In the genomic region with DNA sequence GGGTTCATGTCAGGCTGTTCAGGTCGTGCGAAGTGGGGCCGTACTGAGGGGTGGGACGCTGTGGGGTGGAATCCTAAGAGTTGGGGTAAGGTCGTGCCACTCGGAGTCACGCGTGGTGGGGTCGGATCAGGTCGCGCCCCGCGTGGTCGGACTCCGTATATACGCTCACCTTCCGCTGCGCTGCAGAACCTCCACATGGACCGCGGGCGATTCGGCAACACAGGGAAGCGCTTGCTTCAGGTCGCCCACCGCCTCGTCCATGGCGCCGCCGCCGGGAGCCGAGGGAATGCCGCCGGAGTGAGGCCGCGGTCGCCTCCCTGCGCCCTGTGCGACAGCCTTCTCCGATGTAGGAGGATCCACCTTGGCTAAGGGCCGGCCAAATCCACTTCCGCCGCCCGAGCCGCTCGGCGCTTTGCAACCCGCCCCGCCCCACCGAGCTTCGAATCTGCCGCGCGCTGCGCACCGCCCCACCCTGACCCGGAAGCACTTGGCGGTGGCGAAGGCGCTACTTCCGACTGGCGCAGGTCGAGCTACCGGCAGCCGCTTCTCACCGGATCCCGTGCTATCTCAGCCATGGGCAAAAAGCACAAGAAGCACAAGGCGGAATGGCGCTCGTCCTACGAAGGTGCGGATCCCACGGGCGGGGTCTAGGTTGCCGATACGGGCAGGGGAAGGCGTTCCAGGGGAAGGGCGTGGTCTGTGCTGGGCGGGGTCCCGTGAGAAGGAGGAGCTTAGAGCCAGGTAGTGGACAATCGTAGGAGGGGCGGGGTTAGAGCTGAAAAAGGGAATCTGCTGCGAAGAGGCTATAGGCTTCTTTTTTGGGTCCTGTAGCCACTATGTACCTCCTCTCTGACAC, we compare ENCODE assay signal across 8 mouse cellular contexts. TPM values are rescaled to one million over a fixed set of nuclear protein-coding genes. Genes with fewer than 3 reads are reported as not detected.
DNase-seq lines count a peak whose midpoint lies in the region; ATAC-seq and TF ChIP-seq lines count a peak whose summit lies in the region.

Gene Trip13, minus strand, starts transcription at position 464 of the 856 bp plus-strand sequence.
Gene Brd9, plus strand, starts transcription at position 491 of the 856 bp plus-strand sequence.

- ATAC-seq in forebrain, embryonic 15.5 days (replicated peaks): peak; percentile 97
- ATAC-seq in neutrophil, adult 5-6 weeks (ENCODE audit: extremely low read depth, insufficient number of reproducible peaks, low FRiP score, poor library complexity, severe bottlenecking): peak; percentile 89

- TF ChIP-seq POLR2A in lung, adult 2 months (IDR thresholded peaks at IDR 0.05; ENCODE audit: borderline replicate concordance, extremely low read depth, low read depth, low read length): peak; percentile 71; the same call in 1 of the 2 replicates

- WGBS in forebrain, embryonic 15.5 days: under 1% methylated on average over 82 of the region's 82 CpGs
- under 1% methylated on average over 82 of the region's 82 CpGs for WGBS in lung, adult 2 months

- in situ Hi-C loops in ES-E14 (cut with MboI; ENCODE audit: low sequenced_read_pairs in 2 of 2, unreplicated experiment in 2 of 2): no loop called here

- peaks cover 0 to 10% of the 10 kb centered on the region in 2 experiments; a peak in 2 of 4 replicates for H3K4me1 ChIP-seq in ES-E14 (ENCODE audit: control insufficient read depth in 2 of 2, insufficient read depth in 2 of 2, low read length in 2 of 2, poor library complexity in 1 of 2)
- H3K4me1 ChIP-seq in forebrain, embryonic 15.5 days: peaks cover 14% of the 10 kb centered on the region
- H3K4me1 ChIP-seq in lung, adult 2 months (ENCODE audit: control insufficient read depth, insufficient read depth, low read length): peaks cover 3% of the 10 kb centered on the region; the same call in 1 of the 2 replicates

- intact Hi-C loops in heart, postnatal 25 days (cut with DNase I): no loop called here

- H3K9me3 ChIP-seq in ES-E14 (ENCODE audit: control insufficient read depth, insufficient read depth, low read depth, low read length): no peaks in the 10 kb centered on the region
- no peaks in the 10 kb centered on the region for H3K9me3 ChIP-seq in forebrain, embryonic 15.5 days

- peak within 1 kb of the TSS; percentile 88 for H3K4me2 ChIP-seq in forebrain, embryonic 15.5 days (replicated peaks)

- peak within 1 kb of the TSS; percentile 93 for H3K9ac ChIP-seq in ES-E14 (ENCODE audit: insufficient read depth, low read depth, low read length, poor library complexity, severe bottlenecking)
- H3K9ac ChIP-seq in forebrain, embryonic 15.5 days (replicated peaks): peak within 1 kb of the TSS; percentile 80

- peak; percentile 77 for DNase-seq in ES-E14 (ENCODE audit: low read depth, low spot score)
- peak; percentile 90 for DNase-seq in cerebellum, adult 11-12 months
- DNase-seq in heart, postnatal 25 days (ENCODE audit: low spot score): peak; percentile 82
- peak; percentile 82 to 88 for DNase-seq in layer of hippocampus, adult 18-20 months (ENCODE audit: low spot score in 2 of 2)
- peak; percentile 96 for DNase-seq in lung, adult 2 months
- peak; percentile 85 for DNase-seq in thymus, adult 18-20 months

- peak within 1 kb of the TSS; percentile 80 for H3K27ac ChIP-seq in ES-E14 (ENCODE audit: insufficient read depth, low read depth, low read length, poor library complexity, severe bottlenecking)
- peak within 1 kb of the TSS; percentile 91 for H3K27ac ChIP-seq in forebrain, embryonic 15.5 days (replicated peaks)

- no peak for TF ChIP-seq CTCF in lung, adult 2 months (IDR thresholded peaks at IDR 0.05; ENCODE audit: insufficient read depth, low read length)

- peak within 1 kb of the TSS; percentile 76 to 100 for H3K4me3 ChIP-seq in ES-E14 (ENCODE audit: insufficient read depth in 1 of 2, low read depth in 1 of 2, low read length in 2 of 2, poor library complexity in 1 of 2, severe bottlenecking in 1 of 2)
- H3K4me3 ChIP-seq in forebrain, embryonic 15.5 days: peak within 1 kb of the TSS; percentile 86
- H3K4me3 ChIP-seq in lung, adult 2 months (replicated peaks; ENCODE audit: extremely low read depth, low read depth, low read length): peak within 1 kb of the TSS; percentile 93

- no peaks in the 10 kb centered on the region for H3K27me3 ChIP-seq in forebrain, embryonic 15.5 days

- H3K36me3 ChIP-seq in ES-E14 (ENCODE audit: control insufficient read depth, insufficient read depth, low read length, poor library complexity, severe bottlenecking): peaks cover 15% of the 10 kb centered on the region
- peaks cover 28% of the 10 kb centered on the region for H3K36me3 ChIP-seq in forebrain, embryonic 15.5 days

TF ChIP-seq in ES-E14, 5 proteins besides CTCF, POLR2A, EP300 and RAD21:
- TF ChIP-seq ZC3H11A (IDR thresholded peaks at IDR 0.05; ENCODE audit: borderline replicate concordance, low read depth, low read length) (no peak), ZNF384 (IDR thresholded peaks at IDR 0.05; ENCODE audit: low read depth, low read length) (no peak), MAFK (IDR thresholded peaks at IDR 0.05; ENCODE audit: insufficient read depth, low read depth, low read length) (no peak), CHD2 (IDR thresholded peaks at IDR 0.05; ENCODE audit: low read depth, low read length) (peak; percentile 64), HCFC1 (IDR thresholded peaks at IDR 0.05; ENCODE audit: borderline replicate concordance, insufficient read depth, low read length) (0 out of 2 replicates have a peak, but pooled peaks have one; percentile 66)

RNA-seq across cellular contexts. Expression of gene Trip13, which starts in this region (rescaled TPM):
- 26.1 and 43.0 TPM in 2 replicates for total RNA-seq in ES-E14 (2012; rRNA removed)
- polyA plus RNA-seq in forebrain, embryonic 15.5 days (2015; fragmentation: Nextera tagmentation; extraction: Ambion mirVana): 20.6 and 21.0 TPM in 2 replicates
- total RNA-seq in heart, postnatal 25 days (2021): under 1 TPM; 0.17 to 0.39 TPM
- total RNA-seq in layer of hippocampus, adult 18-20 months (2021): under 1 TPM; 0.48 to 0.87 TPM
- 0.26 and 0.34 TPM in 2 replicates for polyA plus RNA-seq in lung, adult 2 months (2012; rRNA removed)
- total RNA-seq in neutrophil, adult 5-6 weeks (2017): 1.4 and 3.1 TPM in 2 replicates

RNA-seq across cellular contexts. Expression of gene Brd9, which starts in this region (rescaled TPM):
- 25.3 and 26.6 TPM in 2 replicates for total RNA-seq in ES-E14 (2012; rRNA removed)
- 96.6 and 98.0 TPM in 2 replicates for polyA plus RNA-seq in forebrain, embryonic 15.5 days (2015; fragmentation: Nextera tagmentation; extraction: Ambion mirVana)
- total RNA-seq in heart, postnatal 25 days (2021): 10 to 100 TPM; 22.9 to 23.9 TPM
- 100 to 1,000 TPM in 1 of 2 experiments, 10 to 100 TPM in 1; 99.3 to 106 TPM for total RNA-seq in layer of hippocampus, adult 18-20 months (2021)
- 24.3 and 36.3 TPM in 2 replicates for polyA plus RNA-seq in lung, adult 2 months (2012; rRNA removed)
- total RNA-seq in neutrophil, adult 5-6 weeks (2017): 120 and 136 TPM in 2 replicates

Comparison
In these comparisons a context has a peak if more than half of its experiments do, and no peak if none do; other contexts are left out.
1. Peak in every context shown above with its lines: DNase-seq, ATAC-seq, H3K4me3 ChIP-seq and H3K27ac ChIP-seq.
2. RNA of gene Trip13 (polyA plus RNA-seq): 20.6 to 21.0 TPM in forebrain, embryonic 15.5 days; 0.26 to 0.34 TPM in lung, adult 2 months; every median in the first group is over 10 times any median in the second.